Mouse (Mus musculus) neural tube, embryonic 12.5 days (tissue): Measurements from ENCODE around the gene Tubb2b. TPM values are rescaled to one million over a fixed set of nuclear protein-coding genes. Genes with fewer than 3 reads are reported as not detected.

Source experiments
- ATAC-seq: fragments of 200-750 bp; cut with Nextera tagmentation; 2 replicates; pipeline ENCODE4 v1.8.0; 2017; ENCODE audit warnings: low read depth, mild to moderate bottlenecking, moderate TSS enrichment, moderate library complexity; ENCODE audit not compliant: low FRiP score
- H3K27ac ChIP-seq: fragments of 300-500 bp; sonication (generic); 2 replicates; pipeline ENCODE4 v1.5.1; 2016
- H3K27me3 ChIP-seq: fragments of 300-500 bp; sonication (generic); replicated peaks from 2 replicates; pipeline ENCODE4 v1.6.1; 2016; ENCODE audit warnings: mild to moderate bottlenecking
- H3K36me3 ChIP-seq: fragments of 300-500 bp; sonication (generic); 2 replicates; pipeline ENCODE4 v1.6.1; 2016; ENCODE audit warnings: mild to moderate bottlenecking
- H3K4me1 ChIP-seq: fragments of 300-500 bp; sonication (generic); 2 replicates; pipeline ENCODE4 v1.6.1; 2016
- H3K4me2 ChIP-seq: fragments of 300-500 bp; sonication (generic); replicated peaks from 2 replicates; pipeline ENCODE4 v1.6.1; 2016; ENCODE audit warnings: mild to moderate bottlenecking
- H3K4me3 ChIP-seq: fragments of 300-500 bp; sonication (generic); 2 replicates; pipeline ENCODE4 v1.5.1; 2016
- H3K9ac ChIP-seq: fragments of 300-500 bp; sonication (generic); 2 replicates; pipeline ENCODE4 v1.6.1; 2016; ENCODE audit warnings: mild to moderate bottlenecking
- H3K9me3 ChIP-seq: fragments of 300-500 bp; sonication (generic); 2 replicates; pipeline ENCODE4 v1.6.1; 2016; ENCODE audit warnings: mild to moderate bottlenecking
- WGBS: fragments of 180-500 bp; shearing (Covaris S2); methylation state at CpG from one replicate; pipeline ENCODE4 v1.1.7; 2016; 5-methylcytosine and 5-hydroxymethylcytosine counted together
- polyA plus RNA-seq: library from polyadenylated mRNA; unstranded; fragments of >200 nt; fragmentation: Nextera tagmentation; extraction: Ambion mirVana; gene quantifications from 2 replicates; pipeline ENCODE4 v1.2.1, GENCODE M21; 2016

Tubb2b gene
- polyA plus RNA-seq, 1 experiment from 2014 or later: 425 TPM

- peak overlapping the region; percentile 75 for H3K4me2 ChIP-seq
- 48% methylated on average over 16 of the region's 16 CpGs for WGBS
- no peak overlapping the region for H3K27ac ChIP-seq
- no peaks in the 10 kb centered on the region for H3K27me3 ChIP-seq
- no peak overlapping the region for H3K9ac ChIP-seq
- H3K9me3 ChIP-seq: no peaks in the 10 kb centered on the region
- peaks cover 10% of the 10 kb centered on the region for H3K36me3 ChIP-seq
- ATAC-seq: peak; percentile 1; the same call in 1 of the 2 replicates
- peak overlapping the region; percentile 74; the same call in 1 of the 2 replicates for H3K4me3 ChIP-seq
- peaks cover 15% of the 10 kb centered on the region; the same call in 1 of the 2 replicates for H3K4me1 ChIP-seq
These were observed 51.6 kb downstream of the Tubb2b start for GRCm38 (mm10) chr13:34078500-34079280.

- Histone ChIP-seq H3K4me2 (peak within 1 kb of the TSS; percentile 75), H3K9ac (peak within 1 kb of the TSS; percentile 87), H3K27me3 (no peaks in the 10 kb centered on the region), H3K36me3 (peaks cover 14% of the 10 kb centered on the region), H3K27ac (peak within 1 kb of the TSS; percentile 69), H3K4me3 (peak within 1 kb of the TSS; percentile 74), H3K9me3 (no peaks in the 10 kb centered on the region), H3K4me1 (peaks cover 15% of the 10 kb centered on the region; the same call in 1 of the 2 replicates)
- ATAC-seq: peak; percentile 84
- WGBS: under 1% methylated on average over 45 of the region's 45 CpGs
These were observed 52.6 kb downstream of the Tubb2b start, which contains the start of gene Tubb2a for GRCm38 (mm10) chr13:34077492-34078271. Gene Tubb2a, minus strand, starts transcription at chr13:34078007.

Other genes starting within 250 kb of the Tubb2b start
- gene Serpinb6c, start 224.8 kb downstream of the Tubb2b start, polyA plus RNA-seq: 0.29 TPM in 2 replicates
- 13.9 and 18.9 TPM in 2 replicates for gene Nqo2, start 165.8 kb downstream of the Tubb2b start, polyA plus RNA-seq
- 8.7 and 10.4 TPM in 2 replicates for gene Ripk1, start 128.1 kb downstream of the Tubb2b start, polyA plus RNA-seq
- 36.3 and 38.8 TPM in 2 replicates for gene Serpinb6a, start 127.7 kb downstream of the Tubb2b start, polyA plus RNA-seq
- 34.3 and 35.4 TPM in 2 replicates for gene Bphl, start 92.9 kb downstream of the Tubb2b start, polyA plus RNA-seq
- gene Tubb2a, start 52.5 kb downstream of the Tubb2b start, polyA plus RNA-seq: 960 and 968 TPM in 2 replicates
- gene Psmg4, start 32.5 kb upstream of the Tubb2b start, polyA plus RNA-seq: 96.9 and 101 TPM in 2 replicates
- gene Slc22a23, start 214.7 kb upstream of the Tubb2b start, polyA plus RNA-seq: 13.1 and 16.7 TPM in 2 replicates